32 mouse cellular contexts compared by ENCODE assay signal in the genomic region with DNA sequence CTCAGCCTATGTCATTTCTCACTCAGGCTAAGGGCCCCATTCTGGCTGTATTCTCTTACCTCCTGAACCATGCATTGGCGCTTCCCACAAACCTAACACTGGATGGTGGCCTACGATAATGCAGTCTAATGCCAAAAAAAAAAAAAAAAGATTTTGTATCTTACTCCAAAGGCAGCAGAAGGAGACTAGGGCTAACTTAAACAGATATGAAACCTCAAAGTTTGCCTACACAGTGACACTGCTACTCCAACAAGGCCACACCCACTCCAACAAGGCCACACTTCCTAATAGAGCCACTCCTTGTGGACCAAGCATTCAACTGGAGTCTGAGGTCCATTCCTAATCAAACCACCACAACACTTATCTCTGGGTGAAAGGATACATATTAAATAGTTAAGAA. TPM values are rescaled to one million over a fixed set of nuclear protein-coding genes. Genes with fewer than 3 reads are reported as not detected.
A peak's percentile ranks its signal among the peaks of the same experiment; 100 is the strongest.
DNase-seq lines count a peak whose midpoint lies in the region; ATAC-seq and TF ChIP-seq lines count a peak whose summit lies in the region.
"Had no signal": no experiment of that assay in that cellular context is flagged by ENCODE, and none has a peak within 500 bp of the region (broad histone marks: within the 10 kb centered on the region; RNA-seq: fewer than 3 reads in every experiment).

No protein-coding gene starts in this region.

- H3K9me3 ChIP-seq in heart, embryonic 11.5 days (replicated peaks; ENCODE audit: control insufficient read depth, low read length), result no peaks in the 10 kb centered on the region
- H3K9me3 ChIP-seq in liver, embryonic 12.5 days (replicated peaks), result no peaks in the 10 kb centered on the region
- no peaks in the 10 kb centered on the region for H3K9me3 ChIP-seq in liver, postnatal 0 days (ENCODE audit: low read length)
- no peaks in the 10 kb centered on the region for H3K9me3 ChIP-seq in stomach, postnatal 0 days (ENCODE audit: control insufficient read depth, low read length)
- H3K9me3 ChIP-seq: G1E; heart, embryonic 13.5 days; hindbrain, embryonic 10.5 days; midbrain, embryonic 12.5 days; neural tube, embryonic 12.5 days had no signal

- no peaks in the 10 kb centered on the region for H3K36me3 ChIP-seq in heart, embryonic 11.5 days (ENCODE audit: control insufficient read depth, insufficient read depth, low read length)
- no peaks in the 10 kb centered on the region for H3K36me3 ChIP-seq in liver, embryonic 12.5 days
- H3K36me3 ChIP-seq in liver, postnatal 0 days (replicated peaks; ENCODE audit: insufficient read depth, low read length), result no peaks in the 10 kb centered on the region
- H3K36me3 ChIP-seq in stomach, postnatal 0 days (ENCODE audit: control insufficient read depth, insufficient read depth, low read length), result no peaks in the 10 kb centered on the region
- H3K36me3 ChIP-seq: G1E; heart, embryonic 13.5 days; hindbrain, embryonic 10.5 days; midbrain, embryonic 12.5 days; neural tube, embryonic 12.5 days had no signal

- DNase-seq in heart, adult 11 months, result peak; percentile 76
- DNase-seq in liver, postnatal 0 days, result no peak
- peak; percentile 30 for DNase-seq in stomach, postnatal 0 days (ENCODE audit: low spot score)
- DNase-seq in spleen, postnatal 36 days (ENCODE audit: low spot score in 2 of 2), result no peak
- no peak for DNase-seq in kidney, adult 18-20 months
- DNase-seq: adrenal gland, postnatal 14 days; cerebellum, adult 11-12 months; cerebellum, adult 9-11 months; gastrocnemius, adult 2 months; gastrocnemius, postnatal 36 days; heart, adult 2 months; heart, postnatal 10 days; kidney, postnatal 36 days; lung, embryonic 14.5 days; lung, postnatal 14 days; right cerebral cortex, adult 18-20 months; thymus, adult 2 months; thymus, postnatal 36 days had no signal

- H3K4me3 ChIP-seq in heart, embryonic 11.5 days (ENCODE audit: low read depth, low read length), result no peak overlapping the region
- no peak overlapping the region for H3K4me3 ChIP-seq in liver, embryonic 12.5 days
- H3K4me3 ChIP-seq in liver, postnatal 0 days (ENCODE audit: low read depth, low read length), result no peak overlapping the region
- no peak overlapping the region for H3K4me3 ChIP-seq in stomach, postnatal 0 days (ENCODE audit: low read depth, low read length)
- H3K4me3 ChIP-seq: erythroblast, embryonic 14.5 days; gastrocnemius, adult 2 months; heart, adult 2 months; heart, embryonic 13.5 days; hindbrain, embryonic 10.5 days; layer of hippocampus, adult 2 months; midbrain, embryonic 12.5 days; myocyte; neural tube, embryonic 12.5 days had no signal

- no peak for TF ChIP-seq CTCF in liver, postnatal 0 days (IDR thresholded peaks at IDR 0.05; ENCODE audit: low read depth)
- TF ChIP-seq CTCF in stomach, postnatal 0 days (IDR thresholded peaks at IDR 0.05; ENCODE audit: low read depth), result no peak

- H3K4me2 ChIP-seq in heart, embryonic 11.5 days, result no peak overlapping the region
- no peak overlapping the region for H3K4me2 ChIP-seq in liver, embryonic 12.5 days
- no peak overlapping the region for H3K4me2 ChIP-seq in liver, postnatal 0 days (ENCODE audit: low read depth, low read length)
- no peak overlapping the region for H3K4me2 ChIP-seq in stomach, postnatal 0 days (replicated peaks; ENCODE audit: low read depth)
- H3K4me2 ChIP-seq: heart, embryonic 13.5 days; lung, embryonic 14.5 days; midbrain, embryonic 12.5 days; neural tube, embryonic 12.5 days had no signal

- no peaks in the 10 kb centered on the region for H3K4me1 ChIP-seq in heart, embryonic 11.5 days (ENCODE audit: control insufficient read depth, insufficient read depth, low read length)
- peaks cover 65% of the 10 kb centered on the region for H3K4me1 ChIP-seq in liver, embryonic 12.5 days
- peaks cover 10% of the 10 kb centered on the region for H3K4me1 ChIP-seq in liver, postnatal 0 days (ENCODE audit: insufficient read depth)
- H3K4me1 ChIP-seq in stomach, postnatal 0 days (replicated peaks; ENCODE audit: control insufficient read depth, insufficient read depth), result no peaks in the 10 kb centered on the region
- H3K4me1 ChIP-seq: hindbrain, embryonic 10.5 days; midbrain, embryonic 12.5 days; neural tube, embryonic 12.5 days had no signal

- peak; percentile 80 for TF ChIP-seq EP300 in liver, postnatal 0 days (IDR thresholded peaks at IDR 0.05; ENCODE audit: low read depth)
- no peak for TF ChIP-seq EP300 in stomach, postnatal 0 days (optimal IDR thresholded peaks at IDR 0.05)

- no peak overlapping the region for H3K9ac ChIP-seq in heart, embryonic 11.5 days (ENCODE audit: low read depth, low read length)
- no peak overlapping the region for H3K9ac ChIP-seq in liver, embryonic 12.5 days
- H3K9ac ChIP-seq in liver, postnatal 0 days (replicated peaks), result no peak overlapping the region
- no peak overlapping the region for H3K9ac ChIP-seq in stomach, postnatal 0 days (ENCODE audit: low read length)
- H3K9ac ChIP-seq: heart, embryonic 13.5 days; lung, embryonic 14.5 days; midbrain, embryonic 12.5 days; neural tube, embryonic 12.5 days had no signal

- H3K27ac ChIP-seq in heart, embryonic 11.5 days (ENCODE audit: low read depth, low read length), result no peak overlapping the region
- H3K27ac ChIP-seq in liver, embryonic 12.5 days, result no peak overlapping the region
- H3K27ac ChIP-seq in liver, postnatal 0 days (ENCODE audit: low read depth), result no peak overlapping the region
- no peak overlapping the region for H3K27ac ChIP-seq in stomach, postnatal 0 days (replicated peaks)
- H3K27ac ChIP-seq: gastrocnemius, adult 2 months; heart, adult 2 months; heart, embryonic 13.5 days; hindbrain, embryonic 10.5 days; layer of hippocampus, adult 2 months; midbrain, embryonic 12.5 days; neural tube, embryonic 12.5 days had no signal

- 95% methylated on average over 2 of the region's 2 CpGs for WGBS in heart, embryonic 11.5 days (ENCODE audit: insufficient replicate concordance)
- 17% methylated on average over 2 of the region's 2 CpGs for WGBS in liver, embryonic 12.5 days (ENCODE audit: insufficient replicate concordance)
- WGBS in liver, postnatal 0 days (ENCODE audit: insufficient replicate concordance), result 78% methylated on average over 2 of the region's 2 CpGs
- WGBS in stomach, postnatal 0 days, result 75% methylated on average over 2 of the region's 2 CpGs

- no peaks in the 10 kb centered on the region for H3K27me3 ChIP-seq in heart, embryonic 11.5 days (ENCODE audit: control insufficient read depth, insufficient read depth, low read length)
- H3K27me3 ChIP-seq in liver, embryonic 12.5 days (replicated peaks), result no peaks in the 10 kb centered on the region; the same call in 1 of the 2 replicates
- no peaks in the 10 kb centered on the region for H3K27me3 ChIP-seq in liver, postnatal 0 days (ENCODE audit: insufficient read depth, low read length)
- H3K27me3 ChIP-seq in stomach, postnatal 0 days (ENCODE audit: control insufficient read depth, insufficient read depth, low read length), result no peaks in the 10 kb centered on the region
- H3K27me3 ChIP-seq: heart, embryonic 13.5 days; midbrain, embryonic 12.5 days; neural tube, embryonic 12.5 days had no signal

- no peak for ATAC-seq in heart, embryonic 11.5 days (replicated peaks; ENCODE audit: insufficient number of reproducible peaks, low FRiP score, low TSS enrichment)
- peak; percentile 67 for ATAC-seq in liver, embryonic 12.5 days
- peak; percentile 64 for ATAC-seq in liver, postnatal 0 days
- peak; percentile 91 for ATAC-seq in stomach, postnatal 0 days (ENCODE audit: low FRiP score, low TSS enrichment)
- no peak for ATAC-seq in inflammation-experienced regulatory T-cells, adult 6 months
- ATAC-seq: forebrain, embryonic 16.5 days; hindbrain, embryonic 16.5 days; intestine, embryonic 16.5 days had no signal

RNA-seq across cellular contexts. Expression of a gene that starts 27.8 kb away (rescaled TPM):
- polyA plus RNA-seq in heart, embryonic 11.5 days (2014; fragmentation: Nextera tagmentation; extraction: Ambion mirVana), result 2.9 and 4.4 TPM in 2 replicates
- polyA plus RNA-seq in liver, embryonic 12.5 days (2016; fragmentation: Nextera tagmentation; extraction: Ambion mirVana), result 1.4 and 1.7 TPM in 2 replicates
- 1.2 and 1.3 TPM in 2 replicates for polyA plus RNA-seq in liver, postnatal 0 days (2015; fragmentation: Nextera tagmentation; extraction: Ambion mirVana)
- 2.1 TPM in 2 replicates for polyA plus RNA-seq in stomach, postnatal 0 days (2015; fragmentation: Nextera tagmentation; extraction: Ambion mirVana)
- 1 to 10 TPM in 1 of 3 experiments, under 1 TPM in 2; 0.44 to 1.2 (median 0.78) TPM for polyA plus RNA-seq in inflammation-experienced regulatory T-cells, adult 6 months (2017; shearing (Covaris generic))

RNA-seq across cellular contexts. Expression of a gene that starts 47.4 kb away (rescaled TPM):
- polyA plus RNA-seq in heart, embryonic 11.5 days (2014; fragmentation: Nextera tagmentation; extraction: Ambion mirVana), result 19.1 and 21.8 TPM in 2 replicates
- polyA plus RNA-seq in liver, embryonic 12.5 days (2016; fragmentation: Nextera tagmentation; extraction: Ambion mirVana), result 16.0 and 18.0 TPM in 2 replicates
- 9.6 and 10.0 TPM in 2 replicates for polyA plus RNA-seq in liver, postnatal 0 days (2015; fragmentation: Nextera tagmentation; extraction: Ambion mirVana)
- polyA plus RNA-seq in stomach, postnatal 0 days (2015; fragmentation: Nextera tagmentation; extraction: Ambion mirVana), result 13.6 and 14.2 TPM in 2 replicates
- 10 to 100 TPM; 30.6 to 33.5 (median 33.4) TPM for polyA plus RNA-seq in inflammation-experienced regulatory T-cells, adult 6 months (2017; shearing (Covaris generic))

RNA-seq across cellular contexts. Expression of a gene that starts 47.5 kb away (rescaled TPM):
- 20.6 and 21.3 TPM in 2 replicates for polyA plus RNA-seq in heart, embryonic 11.5 days (2014; fragmentation: Nextera tagmentation; extraction: Ambion mirVana)
- polyA plus RNA-seq in liver, embryonic 12.5 days (2016; fragmentation: Nextera tagmentation; extraction: Ambion mirVana), result 21.7 and 21.8 TPM in 2 replicates
- polyA plus RNA-seq in liver, postnatal 0 days (2015; fragmentation: Nextera tagmentation; extraction: Ambion mirVana), result 7.9 and 9.0 TPM in 2 replicates
- 13.5 and 14.0 TPM in 2 replicates for polyA plus RNA-seq in stomach, postnatal 0 days (2015; fragmentation: Nextera tagmentation; extraction: Ambion mirVana)
- 10 to 100 TPM; 15.6 to 19.5 (median 18.0) TPM for polyA plus RNA-seq in inflammation-experienced regulatory T-cells, adult 6 months (2017; shearing (Covaris generic))

Comparison
In these comparisons a context has a peak if more than half of its experiments do, and no peak if none do; other contexts are left out.
1. DNase-seq: peak in heart, adult 11 months (single experiment) and stomach, postnatal 0 days (single experiment); none in liver, postnatal 0 days (single experiment), spleen, postnatal 36 days (0 of 2) and kidney, adult 18-20 months (single experiment).
2. ATAC-seq: peak in liver, embryonic 12.5 days (single experiment), liver, postnatal 0 days (single experiment) and stomach, postnatal 0 days (single experiment); none in heart, embryonic 11.5 days (single experiment) and inflammation-experienced regulatory T-cells, adult 6 months (single experiment).